17 mouse cellular contexts compared by ENCODE assay signal in genomic region chrX:67282951-67283350, GRCm38 (mm10).
DNase-seq lines count a peak whose midpoint lies in the region; ATAC-seq lines count a peak whose summit lies in the region.
"Had no signal": no experiment of that assay in that cellular context is flagged by ENCODE, and none has a peak within 500 bp of the region (broad histone marks: within the 10 kb centered on the region; RNA-seq: fewer than 3 reads in every experiment).

No protein-coding gene starts in this region.

- DNase-seq in forebrain, embryonic 11.5 days (ENCODE audit: low spot score): no peak
- no peak for DNase-seq in forebrain, embryonic 10.5 days (ENCODE audit: extremely low spot score, low spot score)
- no peak for DNase-seq in left cerebral cortex, postnatal 14 days (ENCODE audit: low spot score in 2 of 2)
- DNase-seq: adrenal gland, postnatal 10 days; cerebellum, adult 18-20 months; cerebellum, postnatal 10 days; gastrocnemius, postnatal 10 days; heart, adult 18-20 months; heart, postnatal 10 days had no signal

- H3K9ac ChIP-seq in forebrain, embryonic 11.5 days (ENCODE audit: low read length): no peak overlapping the region
- H3K9ac ChIP-seq in forebrain, embryonic 12.5 days: no peak overlapping the region
- H3K9ac ChIP-seq in forebrain, embryonic 16.5 days (replicated peaks; ENCODE audit: low read depth, low read length): no peak overlapping the region
- H3K9ac ChIP-seq in midbrain, embryonic 15.5 days: no peak overlapping the region
- H3K9ac ChIP-seq in kidney, embryonic 14.5 days (ENCODE audit: low read depth, low read length): no peak overlapping the region
- no peak overlapping the region for H3K9ac ChIP-seq in intestine, embryonic 16.5 days (ENCODE audit: low read depth, low read length)
- H3K9ac ChIP-seq: hindbrain, embryonic 14.5 days; intestine, embryonic 15.5 days had no signal

- H3K27me3 ChIP-seq in forebrain, embryonic 11.5 days (ENCODE audit: control insufficient read depth, insufficient read depth, low read length): no peaks in the 10 kb centered on the region
- no peaks in the 10 kb centered on the region for H3K27me3 ChIP-seq in forebrain, embryonic 10.5 days (ENCODE audit: poor library complexity, severe bottlenecking)
- H3K27me3 ChIP-seq in forebrain, embryonic 12.5 days: no peaks in the 10 kb centered on the region
- no peaks in the 10 kb centered on the region for H3K27me3 ChIP-seq in forebrain, embryonic 16.5 days (replicated peaks; ENCODE audit: control insufficient read depth, insufficient read depth, low read length)
- H3K27me3 ChIP-seq in midbrain, embryonic 15.5 days (replicated peaks): no peaks in the 10 kb centered on the region
- no peaks in the 10 kb centered on the region for H3K27me3 ChIP-seq in kidney, embryonic 14.5 days (ENCODE audit: control insufficient read depth, insufficient read depth, low read length)
- no peaks in the 10 kb centered on the region for H3K27me3 ChIP-seq in intestine, embryonic 16.5 days (replicated peaks; ENCODE audit: control insufficient read depth, insufficient read depth, low read length)
- H3K27me3 ChIP-seq: intestine, embryonic 15.5 days had no signal

- H3K4me2 ChIP-seq in forebrain, embryonic 11.5 days (ENCODE audit: low read depth, low read length, severe bottlenecking): no peak overlapping the region
- H3K4me2 ChIP-seq in forebrain, embryonic 12.5 days: no peak overlapping the region
- no peak overlapping the region for H3K4me2 ChIP-seq in forebrain, embryonic 16.5 days (ENCODE audit: low read length)
- H3K4me2 ChIP-seq in midbrain, embryonic 15.5 days: no peak overlapping the region
- H3K4me2 ChIP-seq in kidney, embryonic 14.5 days (replicated peaks; ENCODE audit: low read depth, low read length): no peak overlapping the region
- H3K4me2 ChIP-seq in intestine, embryonic 16.5 days (ENCODE audit: low read depth, low read length): no peak overlapping the region
- H3K4me2 ChIP-seq: hindbrain, embryonic 14.5 days; intestine, embryonic 15.5 days had no signal

- H3K27ac ChIP-seq in forebrain, embryonic 11.5 days (ENCODE audit: low read depth, low read length): no peak overlapping the region
- no peak overlapping the region for H3K27ac ChIP-seq in forebrain, embryonic 10.5 days
- H3K27ac ChIP-seq in forebrain, embryonic 12.5 days: no peak overlapping the region
- no peak overlapping the region for H3K27ac ChIP-seq in forebrain, embryonic 16.5 days (ENCODE audit: low read length)
- H3K27ac ChIP-seq in midbrain, embryonic 15.5 days: no peak overlapping the region
- H3K27ac ChIP-seq in kidney, embryonic 14.5 days (ENCODE audit: low read depth, low read length): no peak overlapping the region
- H3K27ac ChIP-seq in intestine, embryonic 16.5 days (ENCODE audit: low read length): no peak overlapping the region
- H3K27ac ChIP-seq: heart, embryonic 10.5 days; hindbrain, embryonic 14.5 days; intestine, embryonic 15.5 days had no signal

- 10% methylated on average over 1 of the region's 1 CpGs for WGBS in forebrain, embryonic 11.5 days
- 36% methylated on average over 1 of the region's 1 CpGs for WGBS in forebrain, embryonic 10.5 days
- 23% methylated on average over 1 of the region's 1 CpGs for WGBS in forebrain, embryonic 12.5 days
- WGBS in forebrain, embryonic 16.5 days: 23% methylated on average over 1 of the region's 1 CpGs
- 19% methylated on average over 1 of the region's 1 CpGs for WGBS in midbrain, embryonic 15.5 days
- WGBS in kidney, embryonic 14.5 days: 73% methylated on average over 1 of the region's 1 CpGs
- 46% methylated on average over 1 of the region's 1 CpGs for WGBS in intestine, embryonic 16.5 days

- H3K9me3 ChIP-seq in forebrain, embryonic 11.5 days (ENCODE audit: control insufficient read depth, low read length): no peaks in the 10 kb centered on the region
- H3K9me3 ChIP-seq in forebrain, embryonic 10.5 days: no peaks in the 10 kb centered on the region
- H3K9me3 ChIP-seq in forebrain, embryonic 12.5 days: no peaks in the 10 kb centered on the region
- H3K9me3 ChIP-seq in forebrain, embryonic 16.5 days (ENCODE audit: control insufficient read depth, low read length): no peaks in the 10 kb centered on the region
- H3K9me3 ChIP-seq in midbrain, embryonic 15.5 days: no peaks in the 10 kb centered on the region
- no peaks in the 10 kb centered on the region for H3K9me3 ChIP-seq in kidney, embryonic 14.5 days (ENCODE audit: control insufficient read depth, low read length)
- no peaks in the 10 kb centered on the region for H3K9me3 ChIP-seq in intestine, embryonic 16.5 days (ENCODE audit: control insufficient read depth, low read length)
- H3K9me3 ChIP-seq: heart, embryonic 10.5 days; intestine, embryonic 15.5 days had no signal

- intact Hi-C loops in left cerebral cortex, postnatal 14 days (cut with DNase I): no loop called here

- no peaks in the 10 kb centered on the region for H3K4me1 ChIP-seq in forebrain, embryonic 11.5 days (replicated peaks; ENCODE audit: control insufficient read depth, insufficient read depth, low read length)
- peaks cover 6% of the 10 kb centered on the region; the same call in 1 of the 2 replicates for H3K4me1 ChIP-seq in forebrain, embryonic 10.5 days
- no peaks in the 10 kb centered on the region for H3K4me1 ChIP-seq in forebrain, embryonic 12.5 days
- no peaks in the 10 kb centered on the region for H3K4me1 ChIP-seq in forebrain, embryonic 16.5 days (replicated peaks; ENCODE audit: control insufficient read depth, insufficient read depth, low read length)
- no peaks in the 10 kb centered on the region for H3K4me1 ChIP-seq in midbrain, embryonic 15.5 days
- H3K4me1 ChIP-seq in kidney, embryonic 14.5 days (ENCODE audit: control insufficient read depth, insufficient read depth, low read length): no peaks in the 10 kb centered on the region
- H3K4me1 ChIP-seq in intestine, embryonic 16.5 days (ENCODE audit: control insufficient read depth, insufficient read depth, low read length): no peaks in the 10 kb centered on the region
- H3K4me1 ChIP-seq: heart, embryonic 10.5 days; intestine, embryonic 15.5 days had no signal

- H3K4me3 ChIP-seq in forebrain, embryonic 11.5 days (ENCODE audit: low read depth, low read length): no peak overlapping the region
- H3K4me3 ChIP-seq in forebrain, embryonic 10.5 days: no peak overlapping the region
- H3K4me3 ChIP-seq in forebrain, embryonic 12.5 days (replicated peaks): no peak overlapping the region
- H3K4me3 ChIP-seq in forebrain, embryonic 16.5 days (replicated peaks; ENCODE audit: low read length): no peak overlapping the region
- no peak overlapping the region for H3K4me3 ChIP-seq in midbrain, embryonic 15.5 days
- no peak overlapping the region for H3K4me3 ChIP-seq in kidney, embryonic 14.5 days (ENCODE audit: low read length)
- no peak overlapping the region for H3K4me3 ChIP-seq in intestine, embryonic 16.5 days (ENCODE audit: low read length)
- H3K4me3 ChIP-seq: heart, embryonic 10.5 days; intestine, embryonic 15.5 days had no signal

- ATAC-seq in forebrain, embryonic 11.5 days (replicated peaks; ENCODE audit: low FRiP score): peak; percentile 67
- peak; percentile 36; the same call in 1 of the 2 replicates for ATAC-seq in forebrain, embryonic 12.5 days (ENCODE audit: low FRiP score)
- ATAC-seq in forebrain, embryonic 16.5 days: peak; percentile 80
- peak; percentile 66 for ATAC-seq in midbrain, embryonic 15.5 days (replicated peaks)
- no peak for ATAC-seq in kidney, embryonic 14.5 days (ENCODE audit: low FRiP score, low TSS enrichment)
- no peak for ATAC-seq in intestine, embryonic 16.5 days
- ATAC-seq: intestine, embryonic 15.5 days had no signal

- H3K36me3 ChIP-seq in forebrain, embryonic 11.5 days (ENCODE audit: control insufficient read depth, insufficient read depth, low read length): no peaks in the 10 kb centered on the region
- H3K36me3 ChIP-seq in forebrain, embryonic 10.5 days (replicated peaks): no peaks in the 10 kb centered on the region
- no peaks in the 10 kb centered on the region for H3K36me3 ChIP-seq in forebrain, embryonic 12.5 days (replicated peaks)
- no peaks in the 10 kb centered on the region for H3K36me3 ChIP-seq in forebrain, embryonic 16.5 days (ENCODE audit: control insufficient read depth, insufficient read depth)
- H3K36me3 ChIP-seq in midbrain, embryonic 15.5 days (replicated peaks): no peaks in the 10 kb centered on the region
- H3K36me3 ChIP-seq in kidney, embryonic 14.5 days (ENCODE audit: control insufficient read depth, insufficient read depth, low read length): no peaks in the 10 kb centered on the region
- no peaks in the 10 kb centered on the region for H3K36me3 ChIP-seq in intestine, embryonic 16.5 days (ENCODE audit: control insufficient read depth, insufficient read depth, low read length)
- H3K36me3 ChIP-seq: heart, embryonic 10.5 days; intestine, embryonic 15.5 days had no signal

Comparison
In these comparisons a context has a peak if more than half of its experiments do, and no peak if none do; other contexts are left out.
1. ATAC-seq: peak in forebrain, embryonic 11.5 days (single experiment), forebrain, embryonic 12.5 days (single experiment), forebrain, embryonic 16.5 days (single experiment) and midbrain, embryonic 15.5 days (single experiment); none in kidney, embryonic 14.5 days (single experiment) and intestine, embryonic 16.5 days (single experiment).